Mouse (Mus musculus) intestine, embryonic 14.5 days (tissue): ENCODE measurements around the gene Alg12. TPM values are rescaled to one million over a fixed set of nuclear protein-coding genes. Genes with fewer than 3 reads are reported as not detected.

Source experiments
- ATAC-seq: fragments of 200-750 bp; cut with Nextera tagmentation; replicated peaks from 2 replicates; pipeline ENCODE4 v1.8.0; 2017; ENCODE audit warnings: low read depth, moderate number of reproducible peaks, moderate TSS enrichment, moderate library complexity; ENCODE audit not compliant: low FRiP score, low TSS enrichment
- DNase-seq: peaks from one replicate; pipeline ENCODE4 v3.0.0-alpha.2; 2018; ENCODE audit warnings: low spot score
- H3K27ac ChIP-seq: fragments of 300-500 bp; sonication (generic); 2 replicates; pipeline ENCODE4 v1.5.1; 2014; ENCODE audit warnings: low read depth, mild to moderate bottlenecking, control low read depth
- H3K27me3 ChIP-seq: fragments of 300-500 bp; sonication (generic); replicated peaks from 2 replicates; pipeline ENCODE4 v1.6.1; 2014; ENCODE audit warnings: low read length, control low read depth; ENCODE audit not compliant: control insufficient read depth, insufficient read depth
- H3K36me3 ChIP-seq: fragments of 300-500 bp; sonication (generic); 2 replicates; pipeline ENCODE4 v1.6.1; 2014; ENCODE audit warnings: low read length, control low read depth; ENCODE audit not compliant: control insufficient read depth, insufficient read depth
- H3K4me1 ChIP-seq: fragments of 300-500 bp; sonication (generic); replicated peaks from 2 replicates; pipeline ENCODE4 v1.6.1; 2014; ENCODE audit warnings: low read length, control low read depth, mixed read lengths; ENCODE audit not compliant: control insufficient read depth, insufficient read depth
- H3K4me2 ChIP-seq: fragments of 300-500 bp; sonication (generic); 2 replicates; pipeline ENCODE4 v1.6.1; 2014; ENCODE audit warnings: low read length
- H3K4me3 ChIP-seq: fragments of 300-500 bp; sonication (generic); 2 replicates; pipeline ENCODE4 v1.5.1; 2014; ENCODE audit warnings: low read depth, low read length, control low read depth, mixed read lengths
- H3K9ac ChIP-seq: fragments of 300-500 bp; sonication (generic); 2 replicates; pipeline ENCODE4 v1.6.1; 2014; ENCODE audit warnings: mild to moderate bottlenecking, low read length
- H3K9me3 ChIP-seq: fragments of 300-500 bp; sonication (generic); 2 replicates; pipeline ENCODE4 v1.6.1; 2016; ENCODE audit warnings: low read length, control low read depth; ENCODE audit not compliant: control insufficient read depth
- WGBS: fragments of 180-500 bp; shearing (Covaris S2); extraction: QIAGEN DNeasy Blood & Tissue Kit; methylation state at CpG from one replicate; pipeline ENCODE4 v1.1.7; 2014; 5-methylcytosine and 5-hydroxymethylcytosine counted together
- polyA plus RNA-seq: library from polyadenylated mRNA; unstranded; fragments of >200 nt; fragmentation: Nextera tagmentation; extraction: Ambion mirVana; gene quantifications from 2 replicates; pipeline ENCODE4 v1.2.1, GENCODE M21; 2014

Alg12 gene
- polyA plus RNA-seq = 11.8 and 13.6 TPM in 2 replicates

DNA sequence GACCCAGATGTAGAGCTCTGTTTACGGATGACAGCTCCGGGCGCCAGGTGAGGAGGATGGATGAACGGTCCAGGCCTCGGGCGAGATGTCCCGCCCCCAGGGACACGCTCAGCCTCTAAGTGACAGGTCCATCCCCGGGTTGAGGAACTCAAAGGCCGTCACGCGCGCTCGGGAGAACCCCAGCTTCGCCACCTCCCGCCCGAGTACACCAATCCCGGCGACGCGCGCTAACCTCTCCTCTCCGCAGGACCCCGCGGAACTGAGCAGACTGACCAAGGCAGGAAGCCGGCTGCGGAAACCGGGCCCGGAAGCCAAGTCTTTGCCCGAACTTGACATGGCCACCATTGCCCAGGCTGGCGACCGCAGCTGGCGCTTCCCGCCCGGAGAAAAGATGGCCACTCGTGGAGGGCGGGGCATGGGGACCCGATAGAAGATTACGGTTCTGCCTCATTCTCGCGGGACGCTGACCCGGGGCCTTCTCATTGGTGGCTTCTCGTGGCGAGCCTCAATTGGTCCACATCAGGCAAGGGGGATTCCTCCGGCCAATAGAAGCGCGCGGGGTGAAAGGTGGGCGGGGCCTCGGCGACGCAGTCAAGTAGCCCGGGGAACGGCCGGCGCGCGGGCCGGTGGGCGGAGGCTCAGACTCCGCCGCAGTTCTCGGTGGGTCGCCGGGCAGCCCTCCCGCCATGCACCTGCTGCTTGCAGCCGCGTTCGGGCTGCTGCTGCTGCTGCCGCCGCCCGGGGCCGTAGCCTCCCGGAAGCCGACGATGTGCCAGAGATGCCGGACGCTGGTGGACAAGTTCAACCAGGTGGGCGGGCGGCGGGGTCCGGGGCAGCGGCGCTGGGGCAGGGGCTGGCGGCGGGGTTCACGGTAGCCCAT is at the start of gene Alg12, which contains the start of gene Creld2:
Gene Alg12, minus strand, starts transcription at position 293 of the 880 bp plus-strand sequence.
Gene Creld2, plus strand, starts transcription at position 621 of the 880 bp plus-strand sequence.
- WGBS = under 1% methylated on average over 83 of the region's 88 CpGs
- no peaks in the 10 kb centered on the region for H3K9me3 ChIP-seq
- DNase-seq (peak; percentile 97), ATAC-seq (peak; percentile 99)
- H3K27ac ChIP-seq = peak within 1 kb of the TSS; percentile 64; the same call in 1 of the 2 replicates
- peaks cover 14% of the 10 kb centered on the region for H3K4me1 ChIP-seq
- H3K27me3 ChIP-seq = no peaks in the 10 kb centered on the region
- peak within 1 kb of the TSS; percentile 94 for H3K4me2 ChIP-seq
- H3K9ac ChIP-seq = peak within 1 kb of the TSS; percentile 81
- H3K4me3 ChIP-seq = peak within 1 kb of the TSS; percentile 86
- H3K36me3 ChIP-seq = peaks cover 43% of the 10 kb centered on the region

DNA sequence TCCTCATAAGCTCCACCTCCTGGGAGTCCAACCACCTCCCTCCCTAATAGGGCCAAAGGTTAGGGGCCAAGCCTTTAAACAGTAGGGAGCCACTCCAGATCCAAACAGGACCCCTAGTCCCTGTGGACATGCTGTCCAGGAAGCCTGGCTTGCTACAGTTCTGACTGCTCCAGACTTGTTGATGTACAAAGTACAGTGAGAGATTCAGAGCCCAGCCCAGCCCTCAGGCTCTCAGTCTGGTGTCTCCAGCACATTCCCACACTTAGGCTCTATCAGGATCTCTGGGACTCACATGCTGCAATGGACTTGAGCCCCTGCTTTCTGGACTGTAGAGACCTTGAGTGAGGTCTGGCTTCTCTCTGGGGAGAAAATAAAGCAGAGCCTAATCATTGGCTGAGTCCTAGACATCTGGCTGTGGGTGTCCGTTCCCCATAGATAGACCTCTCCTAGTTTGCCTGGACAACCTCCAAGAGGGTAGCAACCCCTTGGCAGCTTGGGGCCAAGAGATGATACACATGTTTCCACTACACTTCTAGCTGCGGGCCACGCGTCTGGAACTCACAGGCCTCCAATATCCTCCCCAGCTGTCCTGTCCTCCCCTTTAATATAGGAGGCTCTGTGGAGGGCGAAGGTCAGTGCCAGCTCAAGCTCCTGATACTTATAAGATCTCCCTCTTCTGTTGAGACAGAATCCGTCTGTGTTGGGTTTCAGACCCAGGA is 49.1 kb upstream of the Alg12 start:
- DNase-seq = no peak
- no peak overlapping the region for H3K4me3 ChIP-seq
- no peak overlapping the region for H3K9ac ChIP-seq
- H3K36me3 ChIP-seq = peaks cover 21% of the 10 kb centered on the region
- no peak overlapping the region for H3K27ac ChIP-seq
- H3K27me3 ChIP-seq = no peaks in the 10 kb centered on the region
- no peak for ATAC-seq
- H3K4me1 ChIP-seq = peaks cover 31% of the 10 kb centered on the region
- 58% methylated on average over 6 of the region's 6 CpGs for WGBS
- H3K4me2 ChIP-seq = no peak overlapping the region
- no peaks in the 10 kb centered on the region for H3K9me3 ChIP-seq

DNA sequence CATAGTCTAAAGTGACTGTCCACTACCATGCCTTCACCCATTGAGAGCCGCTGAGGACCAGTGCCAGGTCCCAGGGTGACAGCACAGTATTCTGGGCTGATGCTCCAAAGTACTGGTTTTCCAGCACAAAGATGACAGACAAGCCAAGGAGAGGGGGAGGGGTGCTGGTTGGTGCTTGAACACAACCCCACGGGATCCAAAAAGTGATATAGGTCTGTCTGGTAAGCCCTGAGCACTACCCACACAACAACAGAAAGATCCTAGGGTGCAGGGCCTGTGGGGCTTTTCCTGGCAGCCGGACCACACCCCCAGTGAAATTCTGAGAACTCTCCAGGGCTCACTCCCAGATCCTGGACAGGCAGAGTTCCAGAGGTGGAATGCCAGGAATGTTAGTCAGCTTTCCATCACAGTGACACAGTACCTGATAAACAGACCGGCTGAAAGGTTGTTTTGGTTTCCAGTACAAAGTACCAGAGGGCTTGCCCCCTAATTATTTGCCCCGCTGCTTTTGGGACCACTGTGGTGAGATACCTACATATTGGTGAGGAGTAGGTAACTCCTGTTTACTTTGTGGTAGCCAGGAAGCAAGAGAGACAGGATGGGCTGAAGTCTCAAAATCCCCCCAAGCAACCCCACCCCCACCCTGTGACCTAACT is 48.4 kb upstream of the Alg12 start:
- H3K27me3 ChIP-seq = no peaks in the 10 kb centered on the region
- peaks cover 31% of the 10 kb centered on the region for H3K4me1 ChIP-seq
- H3K4me3 ChIP-seq = no peak overlapping the region
- no peak overlapping the region for H3K9ac ChIP-seq
- 14% methylated on average over 5 of the region's 5 CpGs for WGBS
- no peak for ATAC-seq
- H3K4me2 ChIP-seq = no peak overlapping the region
- peak overlapping the region; percentile 38 for H3K27ac ChIP-seq
- no peaks in the 10 kb centered on the region for H3K9me3 ChIP-seq
- peaks cover 21% of the 10 kb centered on the region for H3K36me3 ChIP-seq
- DNase-seq = no peak

DNA sequence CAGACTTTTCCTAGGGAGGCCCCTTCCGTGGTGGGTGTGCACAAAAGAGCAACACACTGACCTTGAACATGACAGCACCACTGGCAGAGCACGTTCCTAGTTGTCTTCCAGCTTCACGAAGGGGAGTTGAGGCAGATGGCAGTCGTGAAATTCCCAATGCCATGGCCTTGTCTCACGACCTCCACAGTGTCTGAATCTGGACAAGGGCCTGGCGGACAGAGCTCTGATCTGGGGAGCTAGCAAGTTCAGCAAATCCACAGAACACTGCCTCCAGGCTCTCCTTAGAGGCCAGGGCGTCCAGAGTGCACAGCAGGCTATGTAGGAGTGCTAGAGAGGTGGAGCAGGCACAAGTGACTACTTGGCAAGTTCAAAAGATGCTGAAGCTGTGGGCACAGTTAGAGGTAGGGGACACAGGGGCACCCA is 47.8 kb upstream of the Alg12 start:
- ATAC-seq (no peak), DNase-seq (no peak)
- Histone ChIP-seq H3K27ac (peak overlapping the region; percentile 38), H3K36me3 (peaks cover 21% of the 10 kb centered on the region), H3K4me1 (peaks cover 31% of the 10 kb centered on the region), H3K9me3 (no peaks in the 10 kb centered on the region), H3K27me3 (no peaks in the 10 kb centered on the region), H3K9ac (no peak overlapping the region), H3K4me2 (no peak overlapping the region), H3K4me3 (no peak overlapping the region)
- WGBS = 34% methylated on average over 7 of the region's 7 CpGs

DNA sequence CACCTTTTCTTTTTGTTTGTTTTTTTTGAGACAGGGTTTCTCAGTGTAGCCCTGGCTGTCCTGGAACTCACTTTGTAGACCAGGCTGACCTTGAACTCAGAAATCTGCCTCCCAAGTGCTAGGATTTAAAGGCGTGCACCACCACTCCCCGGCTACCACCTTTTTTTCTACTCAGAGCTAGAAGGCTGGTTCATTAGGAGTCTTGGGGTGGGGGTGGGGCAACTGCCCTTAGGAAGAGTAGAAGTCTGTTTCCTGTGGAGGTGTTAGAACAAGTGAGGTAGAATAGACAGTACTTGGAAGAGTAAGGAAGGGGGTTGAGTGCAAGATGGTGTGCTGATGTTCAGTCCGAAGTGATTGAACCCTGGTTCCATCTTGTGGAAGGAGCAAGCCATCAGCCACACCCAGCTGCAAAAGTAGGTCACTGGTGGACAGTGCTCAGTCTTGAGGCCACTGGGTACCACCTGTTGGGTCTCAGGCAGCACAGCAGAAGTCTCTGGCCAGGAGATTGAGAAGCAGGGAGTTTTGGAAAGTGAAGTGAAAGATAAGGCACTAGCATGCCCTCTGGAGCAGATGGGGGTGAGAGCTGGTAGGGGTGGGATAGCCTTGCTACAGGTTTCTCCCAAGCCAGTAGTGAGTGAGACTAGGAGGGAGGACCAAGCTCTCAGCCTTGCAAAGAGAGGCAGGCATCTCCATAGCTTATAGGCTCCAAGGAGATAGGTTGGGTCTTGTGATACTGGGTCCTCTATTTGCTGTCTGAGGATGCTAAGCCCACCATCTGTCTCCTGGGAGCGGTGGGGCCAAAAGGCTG is 47.0 kb upstream of the Alg12 start:
- Histone ChIP-seq H3K9me3 (no peaks in the 10 kb centered on the region), H3K4me2 (no peak overlapping the region), H3K4me1 (peaks cover 35% of the 10 kb centered on the region), H3K27me3 (no peaks in the 10 kb centered on the region), H3K9ac (no peak overlapping the region), H3K36me3 (peaks cover 21% of the 10 kb centered on the region), H3K27ac (no peak overlapping the region), H3K4me3 (no peak overlapping the region)
- ATAC-seq = no peak
- DNase-seq = no peak
- WGBS = 72% methylated on average over 4 of the region's 4 CpGs

DNA sequence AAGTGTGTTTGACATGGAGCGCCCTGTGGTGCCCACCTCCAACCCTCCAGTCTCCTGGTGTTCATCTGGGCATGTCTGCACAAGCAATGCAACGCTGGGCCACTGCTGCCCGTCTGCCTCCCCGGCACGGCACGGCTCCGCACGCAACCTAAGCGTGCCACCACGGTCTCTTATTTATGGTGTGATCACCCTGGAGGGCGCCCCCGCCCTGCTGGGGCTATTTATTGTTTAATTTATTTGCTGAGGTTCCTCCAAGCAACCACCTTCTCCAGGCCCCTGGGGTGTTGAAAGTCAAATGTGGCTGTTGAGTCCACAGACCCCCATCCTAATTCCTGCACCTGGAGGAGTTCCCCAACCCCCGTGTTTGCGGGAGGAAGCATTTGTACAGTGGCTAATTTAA is 45.9 kb upstream of the Alg12 start:
- Histone ChIP-seq H3K27me3 (no peaks in the 10 kb centered on the region), H3K36me3 (peaks cover 21% of the 10 kb centered on the region), H3K4me3 (peak overlapping the region; percentile 82; the same call in 1 of the 2 replicates), H3K4me2 (peak overlapping the region; percentile 85; the same call in 1 of the 2 replicates), H3K9ac (no peak overlapping the region), H3K9me3 (no peaks in the 10 kb centered on the region), H3K27ac (no peak overlapping the region), H3K4me1 (peaks cover 35% of the 10 kb centered on the region)
- ATAC-seq = no peak
- 84% methylated on average over 14 of the region's 14 CpGs for WGBS
- no peak for DNase-seq

DNA sequence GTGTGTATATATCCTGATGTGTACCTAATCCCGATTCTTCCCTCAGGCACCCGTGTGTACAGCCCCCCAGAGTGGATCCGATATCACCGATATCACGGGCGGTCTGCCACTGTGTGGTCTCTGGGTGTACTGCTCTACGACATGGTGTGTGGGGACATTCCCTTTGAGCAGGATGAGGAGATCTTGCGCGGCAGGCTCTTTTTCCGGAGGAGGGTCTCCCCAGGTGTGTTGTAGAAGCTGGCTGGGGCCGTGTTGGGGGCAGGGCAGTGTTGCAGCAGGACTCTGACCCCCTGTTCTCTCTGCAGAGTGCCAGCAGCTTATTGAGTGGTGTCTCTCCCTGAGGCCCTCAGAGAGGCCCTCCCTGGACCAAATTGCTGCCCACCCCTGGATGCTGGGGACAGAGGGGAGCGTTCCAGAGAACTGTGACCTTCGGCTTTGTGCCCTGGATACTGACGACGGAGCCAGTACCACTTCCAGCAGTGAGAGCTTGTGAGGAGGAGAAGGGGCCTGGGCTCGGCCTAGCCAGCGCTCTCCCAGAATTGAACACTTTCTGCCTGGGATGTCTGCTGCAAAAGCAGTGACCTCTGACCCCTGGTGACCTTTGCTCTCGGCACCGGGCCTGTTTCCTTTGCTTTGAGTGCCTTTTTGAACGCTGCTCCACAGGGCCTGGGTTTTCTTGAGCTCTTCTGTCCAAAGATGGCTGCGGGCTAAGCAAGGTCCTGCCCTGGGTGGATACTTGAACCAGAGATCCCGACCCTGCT is 45.3 kb upstream of the Alg12 start:
- Histone ChIP-seq H3K4me3 (peak overlapping the region; percentile 82), H3K9ac (peak overlapping the region; percentile 83), H3K4me2 (peak overlapping the region; percentile 85), H3K9me3 (no peaks in the 10 kb centered on the region), H3K27me3 (no peaks in the 10 kb centered on the region), H3K36me3 (peaks cover 21% of the 10 kb centered on the region), H3K27ac (peak overlapping the region; percentile 96), H3K4me1 (peaks cover 35% of the 10 kb centered on the region)
- WGBS = 33% methylated on average over 22 of the region's 22 CpGs
- no peak for DNase-seq
- ATAC-seq = peak; percentile 2; the same call in 1 of the 2 replicates
